Mouse (Mus musculus): ENCODE measurements around the gene Dmrtc1a. TPM values are rescaled to one million over a fixed set of nuclear protein-coding genes. Genes with fewer than 3 reads are reported as not detected.
"Not testable (repeated sequence)": the region's sequence is repeated elsewhere in the genome, so short reads cannot be mapped to it uniquely, and the experiment has no call there.

Dmrtc1a gene
- polyA plus RNA-seq (2015; fragmentation: Nextera tagmentation; extraction: Ambion mirVana), result 0.34 and 0.69 TPM in 2 replicates

DNA sequence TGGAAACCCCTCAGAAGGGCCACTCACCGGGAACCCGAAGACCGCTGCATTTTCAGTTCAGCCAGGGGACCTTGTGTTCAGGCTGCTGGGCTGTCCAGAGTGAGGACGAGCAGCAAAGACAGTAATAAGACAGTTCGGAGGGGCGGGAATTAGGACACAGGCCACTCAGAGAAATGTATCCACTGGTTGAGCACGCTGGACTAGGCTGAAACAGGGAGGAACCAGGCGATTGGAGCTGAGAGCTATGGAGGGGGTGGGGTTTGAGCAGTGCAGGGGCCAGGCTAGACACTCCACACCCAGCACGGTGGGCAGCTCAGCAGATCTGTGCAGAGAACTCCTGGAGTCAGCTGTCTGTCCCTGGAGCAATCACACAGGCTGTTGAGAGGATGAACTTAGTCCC is at the start of gene Dmrtc1a, which contains the start of gene 1700011M02Rik:
TSS of gene Dmrtc1a (minus strand) at position 101 of the 400 bp plus-strand sequence.
TSS of gene 1700011M02Rik (plus strand) at position 319 of the 400 bp plus-strand sequence.
- not testable (repeated sequence) for H3K27me3 ChIP-seq (replicated peaks; ENCODE audit: control insufficient read depth, insufficient read depth, low read length); H3K4me2 ChIP-seq (replicated peaks; ENCODE audit: low read depth); H3K4me3 ChIP-seq (ENCODE audit: low read depth, low read length); H3K27ac ChIP-seq (ENCODE audit: low read depth, low read length); H3K36me3 ChIP-seq (ENCODE audit: control insufficient read depth, insufficient read depth); ATAC-seq; H3K9me3 ChIP-seq (ENCODE audit: control insufficient read depth); H3K4me1 ChIP-seq (replicated peaks; ENCODE audit: control insufficient read depth, insufficient read depth, low read length); H3K9ac ChIP-seq (ENCODE audit: low read depth, low read length)
- 85% methylated on average over 6 of the region's 9 CpGs for WGBS

DNA sequence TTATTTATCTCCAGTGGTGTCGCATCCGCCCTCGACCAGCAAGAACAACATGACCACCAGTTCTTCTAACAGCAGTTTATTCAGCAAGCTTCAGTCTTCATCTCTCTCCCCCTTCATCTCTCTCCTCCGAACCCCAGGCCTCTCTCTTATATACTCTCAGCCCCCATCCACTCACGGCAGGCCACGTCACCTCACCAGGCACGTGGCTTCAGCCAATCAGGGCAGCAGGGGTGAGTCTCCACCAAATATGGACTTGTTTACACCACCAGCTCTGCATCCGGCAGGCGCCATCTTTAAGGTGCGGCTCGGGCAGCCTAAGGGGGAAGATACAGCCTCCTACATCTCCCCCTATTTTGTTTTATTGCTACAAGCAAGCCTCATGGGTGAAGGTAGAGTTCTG is 41.6 kb upstream of the Dmrtc1a start:
- H3K9me3 ChIP-seq (ENCODE audit: control insufficient read depth); H3K4me2 ChIP-seq (replicated peaks; ENCODE audit: low read depth); H3K27ac ChIP-seq (ENCODE audit: low read depth, low read length); H3K4me3 ChIP-seq (ENCODE audit: low read depth, low read length); H3K27me3 ChIP-seq (replicated peaks; ENCODE audit: control insufficient read depth, insufficient read depth, low read length); H3K36me3 ChIP-seq (ENCODE audit: control insufficient read depth, insufficient read depth); H3K4me1 ChIP-seq (replicated peaks; ENCODE audit: control insufficient read depth, insufficient read depth, low read length); ATAC-seq; H3K9ac ChIP-seq (ENCODE audit: low read depth, low read length): not testable (repeated sequence)
- 86% methylated on average over 11 of the region's 11 CpGs for WGBS

DNA sequence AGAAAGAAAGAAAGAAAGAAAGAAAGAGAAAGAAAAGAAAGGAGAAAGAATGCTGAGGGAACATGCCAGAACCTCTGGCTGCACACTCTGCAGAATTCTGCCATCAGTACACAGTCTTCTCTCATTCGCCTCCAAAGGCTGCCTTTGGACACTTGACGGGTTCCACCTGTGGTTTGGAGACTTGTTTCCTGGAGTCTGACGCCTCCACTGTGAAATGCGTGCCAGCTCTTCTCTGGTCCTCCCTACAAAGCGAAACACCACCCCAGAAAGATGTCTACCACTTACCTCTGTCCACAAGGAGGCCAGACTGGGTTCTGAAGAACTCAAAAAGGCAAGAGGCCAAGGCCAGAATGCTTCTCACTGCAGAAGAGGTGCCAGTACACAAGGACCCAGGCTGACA is 28.3 kb upstream of the Dmrtc1a start:
- Histone ChIP-seq H3K4me2 (replicated peaks; ENCODE audit: low read depth) (no peak overlapping the region), H3K36me3 (ENCODE audit: control insufficient read depth, insufficient read depth) (no peaks in the 10 kb centered on the region), H3K9me3 (ENCODE audit: control insufficient read depth) (no peaks in the 10 kb centered on the region), H3K27me3 (replicated peaks; ENCODE audit: control insufficient read depth, insufficient read depth, low read length) (0 out of 2 replicates have a peak, but pooled peaks cover 3% of the 10 kb centered on the region), H3K27ac (ENCODE audit: low read depth, low read length) (no peak overlapping the region), H3K4me3 (ENCODE audit: low read depth, low read length) (no peak overlapping the region), H3K4me1 (replicated peaks; ENCODE audit: control insufficient read depth, insufficient read depth, low read length) (no peaks in the 10 kb centered on the region), H3K9ac (ENCODE audit: low read depth, low read length) (no peak overlapping the region)
- no peak for ATAC-seq
- no peak for TF ChIP-seq CTCF (IDR thresholded peaks at IDR 0.05; ENCODE audit: low read depth)
- 52% methylated on average over 5 of the region's 5 CpGs for WGBS

DNA sequence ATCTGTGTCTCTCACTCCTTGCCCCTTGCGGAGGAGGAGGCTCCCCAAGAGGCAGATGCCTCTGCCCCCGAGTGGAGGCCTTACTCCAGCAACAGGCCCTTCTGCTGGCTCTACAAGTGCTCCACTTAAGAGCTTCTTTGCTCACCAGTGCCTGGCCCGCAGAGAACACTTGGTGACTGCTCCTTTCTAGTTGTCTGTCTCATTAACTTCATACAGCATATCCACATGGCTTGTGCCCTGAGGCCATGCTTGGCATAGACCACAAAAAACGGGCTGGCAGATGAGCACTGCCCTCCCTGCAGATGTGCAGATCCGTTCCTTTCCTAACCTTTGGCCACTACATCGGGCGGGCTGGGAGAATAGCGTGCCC is 25.9 kb upstream of the Dmrtc1a start:
- H3K36me3 ChIP-seq (ENCODE audit: control insufficient read depth, insufficient read depth), result no peaks in the 10 kb centered on the region
- 58% methylated on average over 8 of the region's 8 CpGs for WGBS
- no peak for TF ChIP-seq CTCF (IDR thresholded peaks at IDR 0.05; ENCODE audit: low read depth)
- H3K4me1 ChIP-seq (replicated peaks; ENCODE audit: control insufficient read depth, insufficient read depth, low read length), result no peaks in the 10 kb centered on the region
- 0 out of 2 replicates have a peak, but pooled peaks cover 3% of the 10 kb centered on the region for H3K27me3 ChIP-seq (replicated peaks; ENCODE audit: control insufficient read depth, insufficient read depth, low read length)
- ATAC-seq, result no peak
- H3K4me3 ChIP-seq (ENCODE audit: low read depth, low read length), result no peak overlapping the region
- H3K9me3 ChIP-seq (ENCODE audit: control insufficient read depth), result no peaks in the 10 kb centered on the region
- no peak overlapping the region for H3K27ac ChIP-seq (ENCODE audit: low read depth, low read length)
- no peak overlapping the region for H3K9ac ChIP-seq (ENCODE audit: low read depth, low read length)
- H3K4me2 ChIP-seq (replicated peaks; ENCODE audit: low read depth), result peak overlapping the region; percentile 81

DNA sequence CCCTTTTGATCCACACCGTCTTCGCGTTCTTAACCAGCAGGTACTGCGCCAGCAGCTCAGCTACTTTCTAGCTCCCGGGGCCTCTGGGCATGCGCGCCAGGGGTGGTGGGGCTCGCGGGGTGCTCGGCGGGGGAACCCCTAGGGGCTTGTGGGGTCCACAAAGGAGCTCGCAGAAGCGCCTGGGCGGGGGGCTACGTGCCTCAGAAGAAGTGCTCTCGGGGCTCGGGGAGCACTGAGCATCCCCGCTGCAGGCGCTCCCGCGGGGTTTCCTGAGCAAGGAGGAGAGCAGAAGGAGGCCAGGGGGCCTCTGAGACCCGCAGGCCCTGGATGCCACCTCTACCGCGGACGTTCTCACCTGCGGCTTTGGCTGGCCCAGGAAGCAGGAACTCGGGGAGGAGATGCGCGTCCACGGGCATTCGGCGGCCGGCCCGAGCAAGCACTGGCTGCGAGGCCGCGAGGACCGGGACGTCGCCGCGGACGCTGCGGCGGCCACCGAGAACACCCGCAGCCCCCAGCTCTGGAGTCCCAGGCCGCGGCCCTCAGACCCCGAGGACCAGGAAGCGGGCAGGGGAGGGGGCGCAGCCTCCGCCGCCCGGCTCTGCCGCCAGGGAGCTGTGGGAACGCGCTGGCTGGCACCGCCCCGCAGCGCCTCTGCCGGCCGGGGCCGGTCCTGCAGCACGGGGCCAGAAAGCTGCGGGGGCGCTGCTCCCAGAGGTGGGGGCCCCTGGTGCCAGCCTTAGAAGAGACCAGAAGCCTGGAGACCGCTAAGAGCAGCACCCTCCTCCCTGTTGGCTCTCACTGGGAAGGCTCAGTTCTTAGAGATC is 25.3 kb upstream of the Dmrtc1a start:
- Histone ChIP-seq H3K36me3 (ENCODE audit: control insufficient read depth, insufficient read depth) (no peaks in the 10 kb centered on the region), H3K4me1 (replicated peaks; ENCODE audit: control insufficient read depth, insufficient read depth, low read length) (no peaks in the 10 kb centered on the region), H3K9me3 (ENCODE audit: control insufficient read depth) (no peaks in the 10 kb centered on the region), H3K27ac (ENCODE audit: low read depth, low read length) (no peak overlapping the region), H3K4me2 (replicated peaks; ENCODE audit: low read depth) (peak overlapping the region; percentile 81), H3K4me3 (ENCODE audit: low read depth, low read length) (peak overlapping the region; percentile 43), H3K9ac (ENCODE audit: low read depth, low read length) (peak overlapping the region; percentile 40), H3K27me3 (replicated peaks; ENCODE audit: control insufficient read depth, insufficient read depth, low read length) (0 out of 2 replicates have a peak, but pooled peaks cover 3% of the 10 kb centered on the region)
- 23% methylated on average over 31 of the region's 68 CpGs for WGBS
- ATAC-seq, result 0 out of 2 replicates have a peak, but pooled peaks have one; percentile 41
- peak; percentile 73 for TF ChIP-seq CTCF (IDR thresholded peaks at IDR 0.05; ENCODE audit: low read depth)

DNA sequence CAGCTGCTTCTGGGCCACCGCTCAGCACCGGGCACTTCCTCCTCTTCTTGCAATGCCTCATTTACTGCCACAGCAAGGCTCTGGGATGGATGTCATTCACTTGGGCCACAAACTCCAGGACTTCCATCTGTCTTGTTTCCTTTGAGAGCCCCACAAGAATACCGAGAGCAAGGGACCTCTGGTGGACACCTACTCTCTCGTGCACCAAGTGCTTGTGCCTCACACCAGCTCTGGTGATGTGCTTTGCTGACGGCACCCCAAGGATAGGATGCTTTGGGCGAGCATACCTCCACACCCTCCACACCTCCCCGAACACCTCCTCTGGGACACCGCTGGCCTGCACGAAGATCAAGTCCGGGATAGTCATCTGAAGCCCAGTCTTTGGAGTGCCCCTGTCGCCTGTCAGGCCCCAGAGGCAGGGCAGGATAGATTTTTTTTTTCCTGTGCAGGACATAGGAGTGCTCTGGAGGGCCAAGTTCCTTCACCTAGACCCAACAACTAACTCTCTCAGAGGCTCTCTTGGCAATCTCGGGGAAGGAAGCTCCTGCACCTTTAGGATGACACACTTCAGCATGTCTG is 24.6 kb upstream of the Dmrtc1a start:
- H3K9ac ChIP-seq (ENCODE audit: low read depth, low read length), result peak overlapping the region; percentile 40; the same call in 1 of the 2 replicates
- ATAC-seq, result no peak
- WGBS, result 53% methylated on average over 12 of the region's 12 CpGs
- no peaks in the 10 kb centered on the region for H3K9me3 ChIP-seq (ENCODE audit: control insufficient read depth)
- TF ChIP-seq CTCF (IDR thresholded peaks at IDR 0.05; ENCODE audit: low read depth), result no peak
- H3K36me3 ChIP-seq (ENCODE audit: control insufficient read depth, insufficient read depth), result no peaks in the 10 kb centered on the region
- peak overlapping the region; percentile 43 for H3K4me3 ChIP-seq (ENCODE audit: low read depth, low read length)
- H3K27me3 ChIP-seq (replicated peaks; ENCODE audit: control insufficient read depth, insufficient read depth, low read length), result 0 out of 2 replicates have a peak, but pooled peaks cover 3% of the 10 kb centered on the region
- H3K4me1 ChIP-seq (replicated peaks; ENCODE audit: control insufficient read depth, insufficient read depth, low read length), result no peaks in the 10 kb centered on the region
- H3K27ac ChIP-seq (ENCODE audit: low read depth, low read length), result no peak overlapping the region
- H3K4me2 ChIP-seq (replicated peaks; ENCODE audit: low read depth), result peak overlapping the region; percentile 81

DNA sequence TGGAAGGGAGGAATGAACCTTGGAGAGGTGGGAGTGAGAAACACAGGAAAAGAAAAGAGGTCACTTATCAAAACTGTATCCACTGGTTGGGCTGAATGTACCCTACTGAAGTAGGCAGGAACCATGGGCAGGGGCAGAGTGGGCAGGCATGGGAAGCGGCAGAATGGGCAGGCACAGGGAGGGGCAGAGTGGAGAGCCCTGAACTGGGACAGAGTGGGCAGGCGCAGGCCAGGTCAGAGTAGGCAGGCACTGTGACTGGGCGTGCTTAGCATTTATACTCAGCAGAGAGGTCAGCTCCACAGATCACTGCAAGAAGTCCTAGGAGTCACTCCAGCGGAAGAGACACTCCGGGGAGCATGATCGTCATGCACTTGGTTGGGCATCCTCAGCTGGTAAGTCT is 19.6 kb upstream of the Dmrtc1a start, which contains the start of gene 1700018G05Rik:
TSS of gene 1700018G05Rik (plus strand) at position 301 of the 400 bp plus-strand sequence.
- H3K27ac ChIP-seq (ENCODE audit: low read depth, low read length); ATAC-seq; H3K4me1 ChIP-seq (replicated peaks; ENCODE audit: control insufficient read depth, insufficient read depth, low read length); H3K36me3 ChIP-seq (ENCODE audit: control insufficient read depth, insufficient read depth); H3K4me2 ChIP-seq (replicated peaks; ENCODE audit: low read depth); H3K9ac ChIP-seq (ENCODE audit: low read depth, low read length); H3K9me3 ChIP-seq (ENCODE audit: control insufficient read depth); H3K4me3 ChIP-seq (ENCODE audit: low read depth, low read length); H3K27me3 ChIP-seq (replicated peaks; ENCODE audit: control insufficient read depth, insufficient read depth, low read length): not testable (repeated sequence)
- 91% methylated on average over 6 of the region's 6 CpGs for WGBS

Measured in intestine, postnatal 0 days (tissue).